Mouse (Mus musculus): Measurements from ENCODE around the gene Cntnap1. TPM values are rescaled to one million over a fixed set of nuclear protein-coding genes. Genes with fewer than 3 reads are reported as not detected.
A peak's percentile ranks its signal among the peaks of the same experiment; 100 is the strongest.

Gene Cntnap1
- total RNA-seq, 2 experiments from 2014 or later, result 3.9 to 4.1 TPM

- DNase-seq (ENCODE audit: low spot score in 2 of 2), result no peak
Measured at GRCm38 (mm10) chr11:101216936-101217335, 46.6 kb downstream of the Cntnap1 start.

- DNase-seq (ENCODE audit: low spot score in 2 of 2), result no peak
Measured at GRCm38 (mm10) chr11:101218436-101219055, 48.2 kb downstream of the Cntnap1 start.

- no peak for DNase-seq (ENCODE audit: low spot score in 2 of 2)
Measured at GRCm38 (mm10) chr11:101220853-101221252, 50.5 kb downstream of the Cntnap1 start.

- DNase-seq (ENCODE audit: low spot score in 2 of 2), result no peak
Measured at GRCm38 (mm10) chr11:101221306-101221986, 51.1 kb downstream of the Cntnap1 start.

GRCm38 (mm10) chr11:101224337-101224736, 54.0 kb downstream of the Cntnap1 start:
- no peak for DNase-seq (ENCODE audit: low spot score in 2 of 2)

- DNase-seq (ENCODE audit: low spot score in 2 of 2), result no peak
Measured at GRCm38 (mm10) chr11:101225331-101226064, 55.2 kb downstream of the Cntnap1 start.

- peak; percentile 83 to 85 for DNase-seq (ENCODE audit: low spot score in 2 of 2)
Measured at GRCm38 (mm10) chr11:101226065-101226701, 55.9 kb downstream of the Cntnap1 start, which contains the start of gene Ezh1. TSS of gene Ezh1 (minus strand) at chr11:101226463.

GRCm38 (mm10) chr11:101229361-101229900, 59.1 kb downstream of the Cntnap1 start:
- DNase-seq (ENCODE audit: low spot score in 2 of 2), result no peak

GRCm38 (mm10) chr11:101230061-101230511, 59.8 kb downstream of the Cntnap1 start:
- DNase-seq (ENCODE audit: low spot score in 2 of 2), result no peak

GRCm38 (mm10) chr11:101230526-101230925, 60.2 kb downstream of the Cntnap1 start:
- DNase-seq (ENCODE audit: low spot score in 2 of 2), result no peak

GRCm38 (mm10) chr11:101230991-101231871, 60.9 kb downstream of the Cntnap1 start:
- DNase-seq (ENCODE audit: low spot score in 2 of 2), result no peak

GRCm38 (mm10) chr11:101232010-101232839, 61.9 kb downstream of the Cntnap1 start:
- no peak for DNase-seq (ENCODE audit: low spot score in 2 of 2)

- DNase-seq (ENCODE audit: low spot score in 2 of 2), result no peak
Measured at GRCm38 (mm10) chr11:101233240-101233639, 62.9 kb downstream of the Cntnap1 start.

GRCm38 (mm10) chr11:101234124-101234523, 63.8 kb downstream of the Cntnap1 start:
- DNase-seq (ENCODE audit: low spot score in 2 of 2), result no peak

GRCm38 (mm10) chr11:101235429-101235828, 65.1 kb downstream of the Cntnap1 start:
- no peak for DNase-seq (ENCODE audit: low spot score in 2 of 2)

GRCm38 (mm10) chr11:101236782-101237181, 66.5 kb downstream of the Cntnap1 start:
- no peak for DNase-seq (ENCODE audit: low spot score in 2 of 2)

GRCm38 (mm10) chr11:101238071-101238647, 67.8 kb downstream of the Cntnap1 start:
- DNase-seq (ENCODE audit: low spot score in 2 of 2), result no peak
